Mouse (Mus musculus): ENCODE measurements at regions not wholly inside any gene's neighbourhood (a gene's known extent, or its start where the extent isn't known, plus 50 kb on each side); places are given as distances from the start of the nearest gene placed in this dataset.

- Histone ChIP-seq H3K27me3 (ENCODE audit: control insufficient read depth, insufficient read depth, low read length) (no peaks in the 10 kb centered on the region), H3K4me1 (ENCODE audit: control insufficient read depth, insufficient read depth, low read length) (no peaks in the 10 kb centered on the region), H3K4me2 (replicated peaks; ENCODE audit: low read depth, low read length) (no peak overlapping the region), H3K9me3 (ENCODE audit: control insufficient read depth, low read depth, low read length) (no peaks in the 10 kb centered on the region), H3K36me3 (ENCODE audit: control insufficient read depth, insufficient read depth, low read length) (no peaks in the 10 kb centered on the region), H3K9ac (replicated peaks; ENCODE audit: low read depth, low read length) (no peak overlapping the region), H3K4me3 (ENCODE audit: low read depth, low read length) (no peak overlapping the region), H3K27ac (ENCODE audit: low read length) (no peak overlapping the region)
- 71% methylated on average over 2 of the region's 2 CpGs for WGBS
- no peak for ATAC-seq (ENCODE audit: insufficient number of reproducible peaks, insufficient read depth, low FRiP score, low read depth)
Observed at GRCm38 (mm10) chr4:4510180-4510920, 282.8 kb downstream of the Impad1 start.

- ATAC-seq (ENCODE audit: insufficient number of reproducible peaks, insufficient read depth, low FRiP score, low read depth): no peak
- H3K4me1 ChIP-seq (ENCODE audit: control insufficient read depth, insufficient read depth, low read length): no peaks in the 10 kb centered on the region
- H3K36me3 ChIP-seq (ENCODE audit: control insufficient read depth, insufficient read depth, low read length): no peaks in the 10 kb centered on the region
- no peaks in the 10 kb centered on the region for H3K27me3 ChIP-seq (ENCODE audit: control insufficient read depth, insufficient read depth, low read length)
- no peaks in the 10 kb centered on the region for H3K9me3 ChIP-seq (ENCODE audit: control insufficient read depth, low read depth, low read length)
- H3K9ac ChIP-seq (replicated peaks; ENCODE audit: low read depth, low read length): no peak overlapping the region
- no peak overlapping the region for H3K4me3 ChIP-seq (ENCODE audit: low read depth, low read length)
- 75% methylated on average over 3 of the region's 3 CpGs for WGBS
- no peak overlapping the region for H3K27ac ChIP-seq (ENCODE audit: low read length)
- no peak overlapping the region for H3K4me2 ChIP-seq (replicated peaks; ENCODE audit: low read depth, low read length)
Observed at GRCm38 (mm10) chr4:4509296-4509695, 283.9 kb downstream of the Impad1 start.

DNA sequence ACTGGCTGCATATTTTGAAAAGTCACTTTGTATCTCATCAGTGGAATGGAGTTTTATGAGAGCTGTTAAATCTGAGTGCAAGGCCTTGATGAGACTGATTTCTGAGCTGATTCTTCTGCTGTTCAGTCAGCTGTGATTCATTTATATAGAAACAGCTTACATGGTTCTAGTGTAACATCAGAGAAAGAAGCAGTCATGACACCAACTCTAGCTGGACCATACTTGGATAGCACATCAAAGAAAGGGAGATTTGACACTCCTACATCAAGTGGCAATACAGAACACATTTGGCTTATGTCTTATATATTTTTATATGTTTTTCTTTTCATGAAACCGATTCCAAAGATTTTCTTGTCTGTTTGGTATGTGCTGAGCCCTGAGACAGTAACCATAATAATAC lies 296.0 kb downstream of the Impad1 start:
- WGBS: 74% methylated on average over 1 of the region's 1 CpGs
- ATAC-seq (ENCODE audit: insufficient number of reproducible peaks, insufficient read depth, low FRiP score, low read depth): no peak

GRCm38 (mm10) chr4:4496181-4496580 lies 297.0 kb downstream of the Impad1 start:
- Histone ChIP-seq H3K9me3 (ENCODE audit: control insufficient read depth, low read depth, low read length) (no peaks in the 10 kb centered on the region), H3K4me2 (replicated peaks; ENCODE audit: low read depth, low read length) (no peak overlapping the region), H3K4me3 (ENCODE audit: low read depth, low read length) (no peak overlapping the region), H3K36me3 (ENCODE audit: control insufficient read depth, insufficient read depth, low read length) (no peaks in the 10 kb centered on the region), H3K4me1 (ENCODE audit: control insufficient read depth, insufficient read depth, low read length) (no peaks in the 10 kb centered on the region), H3K27ac (ENCODE audit: low read length) (no peak overlapping the region), H3K9ac (replicated peaks; ENCODE audit: low read depth, low read length) (no peak overlapping the region), H3K27me3 (ENCODE audit: control insufficient read depth, insufficient read depth, low read length) (no peaks in the 10 kb centered on the region)
- WGBS: 54% methylated on average over 4 of the region's 4 CpGs
- ATAC-seq (ENCODE audit: insufficient number of reproducible peaks, insufficient read depth, low FRiP score, low read depth): no peak

More for the DNA sequence above, 296.0 kb downstream of the Impad1 start:
- Histone ChIP-seq H3K9ac (replicated peaks; ENCODE audit: low read depth, low read length) (no peak overlapping the region), H3K4me2 (replicated peaks; ENCODE audit: low read depth, low read length) (no peak overlapping the region), H3K4me1 (ENCODE audit: control insufficient read depth, insufficient read depth, low read length) (no peaks in the 10 kb centered on the region), H3K27me3 (ENCODE audit: control insufficient read depth, insufficient read depth, low read length) (no peaks in the 10 kb centered on the region), H3K36me3 (ENCODE audit: control insufficient read depth, insufficient read depth, low read length) (no peaks in the 10 kb centered on the region), H3K27ac (ENCODE audit: low read length) (no peak overlapping the region), H3K4me3 (ENCODE audit: low read depth, low read length) (no peak overlapping the region), H3K9me3 (ENCODE audit: control insufficient read depth, low read depth, low read length) (no peaks in the 10 kb centered on the region)

- WGBS: 73% methylated on average over 4 of the region's 4 CpGs
- Histone ChIP-seq H3K4me1 (ENCODE audit: control insufficient read depth, insufficient read depth, low read length) (no peaks in the 10 kb centered on the region), H3K27me3 (ENCODE audit: control insufficient read depth, insufficient read depth, low read length) (no peaks in the 10 kb centered on the region), H3K9me3 (ENCODE audit: control insufficient read depth, low read depth, low read length) (no peaks in the 10 kb centered on the region; the same call in 1 of the 2 replicates), H3K4me3 (ENCODE audit: low read depth, low read length) (no peak overlapping the region), H3K9ac (replicated peaks; ENCODE audit: low read depth, low read length) (no peak overlapping the region), H3K4me2 (replicated peaks; ENCODE audit: low read depth, low read length) (no peak overlapping the region), H3K27ac (ENCODE audit: low read length) (no peak overlapping the region), H3K36me3 (ENCODE audit: control insufficient read depth, insufficient read depth, low read length) (no peaks in the 10 kb centered on the region)
- no peak for ATAC-seq (ENCODE audit: insufficient number of reproducible peaks, insufficient read depth, low FRiP score, low read depth)
Observed at GRCm38 (mm10) chr4:4465169-4465714, 327.9 kb downstream of the Impad1 start.

GRCm38 (mm10) chr4:4464130-4464700 lies 328.9 kb downstream of the Impad1 start:
- no peak for ATAC-seq (ENCODE audit: insufficient number of reproducible peaks, insufficient read depth, low FRiP score, low read depth)
- H3K27ac ChIP-seq (ENCODE audit: low read length): no peak overlapping the region

DNA sequence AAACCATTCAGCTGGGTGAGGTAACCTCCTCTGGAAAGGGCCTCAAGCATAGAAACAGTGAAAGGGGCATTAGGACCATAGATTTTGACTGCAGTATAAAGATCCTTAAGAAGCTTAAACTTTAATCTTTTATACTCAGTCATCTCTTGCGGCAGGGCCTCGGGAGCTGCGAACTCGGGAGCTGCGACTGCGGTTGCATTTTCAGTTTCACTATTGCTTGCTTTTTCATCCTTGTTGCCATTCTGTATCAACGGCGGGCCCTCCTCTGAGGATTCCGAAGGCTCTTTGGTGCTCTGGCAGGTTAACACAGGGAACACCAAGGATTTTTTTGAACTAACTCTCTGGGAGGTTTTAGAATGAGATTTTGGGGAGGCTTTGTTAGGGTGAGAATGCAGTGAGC lies 333.9 kb downstream of the Impad1 start:
- no peaks in the 10 kb centered on the region for H3K4me1 ChIP-seq (ENCODE audit: control insufficient read depth, insufficient read depth, low read length)
- WGBS: 91% methylated on average over 9 of the region's 9 CpGs
- ATAC-seq (ENCODE audit: insufficient number of reproducible peaks, insufficient read depth, low FRiP score, low read depth): no peak

More at GRCm38 (mm10) chr4:4464130-4464700, 328.9 kb downstream of the Impad1 start:
- H3K4me3 ChIP-seq (ENCODE audit: low read depth, low read length): no peak overlapping the region
- H3K36me3 ChIP-seq (ENCODE audit: control insufficient read depth, insufficient read depth, low read length): no peaks in the 10 kb centered on the region
- H3K9me3 ChIP-seq (ENCODE audit: control insufficient read depth, low read depth, low read length): peaks cover 4% of the 10 kb centered on the region; the same call in 1 of the 2 replicates
- WGBS: 68% methylated on average over 4 of the region's 4 CpGs
- H3K4me1 ChIP-seq (ENCODE audit: control insufficient read depth, insufficient read depth, low read length): no peaks in the 10 kb centered on the region
- H3K27me3 ChIP-seq (ENCODE audit: control insufficient read depth, insufficient read depth, low read length): no peaks in the 10 kb centered on the region
- H3K9ac ChIP-seq (replicated peaks; ENCODE audit: low read depth, low read length): no peak overlapping the region
- H3K4me2 ChIP-seq (replicated peaks; ENCODE audit: low read depth, low read length): no peak overlapping the region

DNA sequence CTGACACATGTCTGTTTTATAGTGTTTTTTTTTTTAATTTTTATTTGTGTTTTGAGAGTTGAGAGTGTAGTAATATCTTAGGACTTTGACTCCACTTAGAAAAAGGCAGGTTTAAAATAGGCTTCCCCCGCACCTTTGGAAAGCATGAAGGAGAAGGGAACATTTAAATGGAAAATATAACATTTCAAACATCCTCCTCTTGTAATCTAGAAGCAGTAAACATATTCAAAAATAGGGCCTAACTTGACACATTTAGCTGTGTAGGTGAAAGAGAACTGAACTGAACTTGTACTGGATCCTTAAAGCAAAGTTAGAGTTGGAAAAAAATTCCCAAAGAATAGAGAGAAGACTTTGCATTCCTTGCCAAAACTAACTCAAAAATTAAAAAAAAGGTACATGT lies 343.1 kb downstream of the Impad1 start:
- H3K4me1 ChIP-seq (ENCODE audit: control insufficient read depth, insufficient read depth, low read length): no peaks in the 10 kb centered on the region
- H3K9ac ChIP-seq (replicated peaks; ENCODE audit: low read depth, low read length): no peak overlapping the region
- H3K4me3 ChIP-seq (ENCODE audit: low read depth, low read length): no peak overlapping the region
- H3K4me2 ChIP-seq (replicated peaks; ENCODE audit: low read depth, low read length): no peak overlapping the region
- no peaks in the 10 kb centered on the region for H3K27me3 ChIP-seq (ENCODE audit: control insufficient read depth, insufficient read depth, low read length)
- no peaks in the 10 kb centered on the region for H3K9me3 ChIP-seq (ENCODE audit: control insufficient read depth, low read depth, low read length)
- no peak overlapping the region for H3K27ac ChIP-seq (ENCODE audit: low read length)
- no peaks in the 10 kb centered on the region for H3K36me3 ChIP-seq (ENCODE audit: control insufficient read depth, insufficient read depth, low read length)
- no peak for ATAC-seq (ENCODE audit: insufficient number of reproducible peaks, insufficient read depth, low FRiP score, low read depth)
- 91% methylated on average over 1 of the region's 1 CpGs for WGBS

More for the DNA sequence above, 333.9 kb downstream of the Impad1 start:
- no peak overlapping the region for H3K27ac ChIP-seq (ENCODE audit: low read length)
- H3K27me3 ChIP-seq (ENCODE audit: control insufficient read depth, insufficient read depth, low read length): no peaks in the 10 kb centered on the region
- H3K9ac ChIP-seq (replicated peaks; ENCODE audit: low read depth, low read length): no peak overlapping the region
- H3K4me3 ChIP-seq (ENCODE audit: low read depth, low read length): no peak overlapping the region
- no peak overlapping the region for H3K4me2 ChIP-seq (replicated peaks; ENCODE audit: low read depth, low read length)
- H3K36me3 ChIP-seq (ENCODE audit: control insufficient read depth, insufficient read depth, low read length): no peaks in the 10 kb centered on the region
- H3K9me3 ChIP-seq (ENCODE audit: control insufficient read depth, low read depth, low read length): peaks cover 4% of the 10 kb centered on the region; the same call in 1 of the 2 replicates
